Mouse (Mus musculus) cerebellum, adult (tissue): ENCODE data around the gene Sergef.

Source experiments
- ATAC-seq: cut with Nextera tagmentation; 2 replicates; pipeline ENCODE4 v1.9.2; 2017; ENCODE audit warnings: mild to moderate bottlenecking, moderate library complexity, mixed read lengths; ENCODE audit not compliant: insufficient number of reproducible peaks, low FRiP score, low TSS enrichment

Gene Sergef

DNA sequence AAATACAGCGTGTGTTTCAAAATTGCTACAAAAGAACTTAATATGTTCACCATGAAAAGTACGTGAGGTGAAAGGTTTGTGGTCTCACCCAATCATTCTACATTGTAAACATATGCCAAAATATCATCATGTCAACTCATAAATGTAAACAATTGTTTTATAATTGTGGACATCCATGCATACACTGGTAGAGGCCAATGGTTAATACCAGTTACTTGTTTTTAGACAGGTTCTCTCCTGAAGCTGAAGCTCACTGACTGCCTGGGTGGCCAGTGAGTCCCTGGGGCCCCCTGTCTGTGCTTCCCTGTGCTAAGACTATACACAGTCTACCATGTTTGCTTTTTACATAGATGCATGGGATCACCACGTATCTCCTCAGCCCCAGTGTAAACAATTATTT is 91.5 kb downstream of the Sergef start:
- no peak for ATAC-seq

DNA sequence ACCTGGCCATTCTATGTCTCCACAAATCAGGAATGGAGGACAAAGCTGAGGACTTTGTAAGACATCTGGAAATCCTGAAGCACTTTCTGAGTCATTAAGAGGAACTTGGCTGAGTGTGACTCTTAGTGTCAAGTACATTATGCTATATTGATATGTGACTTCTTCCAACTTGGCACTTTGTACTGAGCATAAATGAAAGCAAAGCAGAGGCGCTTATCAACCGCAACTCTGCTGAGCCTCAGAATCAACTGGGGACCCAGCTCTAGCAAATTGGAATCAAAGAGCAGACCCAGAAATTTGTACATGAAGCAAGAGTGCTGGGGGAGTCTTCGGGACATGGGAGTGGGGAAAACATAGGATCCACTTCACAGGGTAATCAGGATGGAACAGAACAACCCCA is 92.0 kb downstream of the Sergef start:
- no peak for ATAC-seq

DNA sequence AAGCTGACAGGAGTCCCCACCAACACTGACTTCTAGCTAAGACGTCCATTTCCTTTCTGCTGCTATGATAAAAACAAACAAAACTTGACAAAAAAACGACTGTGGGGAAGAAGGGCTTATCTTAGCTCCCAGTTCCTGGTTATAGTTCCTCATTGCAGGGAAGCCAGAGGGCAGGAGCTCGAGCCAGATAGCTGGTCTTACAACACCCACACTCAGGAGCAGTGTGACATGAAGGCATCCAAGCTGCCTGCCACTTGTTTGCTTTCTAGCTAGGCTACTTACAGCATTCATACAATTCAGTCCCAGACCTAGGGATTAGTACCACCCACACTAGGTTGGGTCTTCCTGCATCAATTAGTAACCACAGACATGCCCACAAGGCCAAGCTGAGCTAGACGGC is 93.1 kb downstream of the Sergef start:
- ATAC-seq, result no peak

DNA sequence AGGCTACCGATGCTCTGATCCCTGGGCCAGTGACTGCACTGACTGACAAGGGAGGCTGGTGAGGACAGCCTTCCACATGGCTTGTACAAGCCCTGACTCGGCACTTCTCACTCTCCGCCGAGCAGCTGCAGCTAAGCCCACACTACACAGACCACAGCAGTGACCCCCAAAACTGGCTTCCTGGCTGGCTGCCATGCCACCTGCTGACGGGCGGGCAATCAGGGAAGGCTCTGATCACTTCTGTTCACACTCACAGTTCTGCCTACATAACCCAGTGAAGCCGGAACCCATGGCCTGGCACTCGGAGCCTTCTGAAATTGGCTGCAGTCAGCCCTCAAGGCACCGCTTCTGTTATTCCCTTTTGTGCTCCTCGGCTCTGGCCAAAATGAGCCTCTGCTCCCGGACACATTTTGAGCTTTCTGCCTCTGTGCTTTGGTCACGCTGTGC is 95.4 kb downstream of the Sergef start:
- peak; percentile 93 for ATAC-seq

DNA sequence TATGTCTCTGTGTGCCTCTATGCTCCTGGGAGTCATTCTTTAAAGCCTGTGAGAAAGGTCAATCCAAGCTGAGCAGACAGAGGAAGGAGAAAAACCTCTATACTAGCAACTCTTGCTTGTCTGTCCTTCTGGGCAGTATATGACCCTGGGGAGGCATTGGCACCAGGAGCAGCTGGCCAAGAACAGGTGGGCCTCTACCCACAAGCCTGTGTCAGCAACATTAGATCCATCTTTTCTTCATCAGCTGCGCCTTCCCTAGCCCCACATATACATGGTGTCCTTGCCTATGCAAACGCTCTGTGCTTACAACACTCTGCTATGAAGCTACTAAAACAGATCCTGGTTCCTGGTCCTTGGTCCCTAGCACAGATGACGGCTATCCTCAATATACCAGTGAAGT is 97.5 kb downstream of the Sergef start:
- no peak for ATAC-seq

DNA sequence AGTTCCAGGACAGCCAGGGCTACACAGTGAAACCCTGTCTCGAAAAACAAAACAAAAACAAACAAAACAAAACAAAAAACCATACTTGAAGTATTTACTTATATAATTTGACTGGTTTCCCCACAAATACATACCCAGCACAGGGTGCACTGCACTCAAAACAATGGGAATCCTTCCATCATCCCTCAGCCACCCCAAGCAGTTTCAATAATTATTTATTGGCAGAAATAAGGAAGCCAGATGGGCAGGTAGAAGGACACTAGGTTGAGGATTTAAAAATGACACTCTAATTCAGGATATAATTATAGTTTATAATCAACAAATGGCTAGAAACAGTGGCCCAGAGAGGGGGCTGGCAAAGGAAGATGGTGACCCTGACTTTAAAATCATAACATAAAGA is 99.0 kb downstream of the Sergef start:
- ATAC-seq, result no peak

DNA sequence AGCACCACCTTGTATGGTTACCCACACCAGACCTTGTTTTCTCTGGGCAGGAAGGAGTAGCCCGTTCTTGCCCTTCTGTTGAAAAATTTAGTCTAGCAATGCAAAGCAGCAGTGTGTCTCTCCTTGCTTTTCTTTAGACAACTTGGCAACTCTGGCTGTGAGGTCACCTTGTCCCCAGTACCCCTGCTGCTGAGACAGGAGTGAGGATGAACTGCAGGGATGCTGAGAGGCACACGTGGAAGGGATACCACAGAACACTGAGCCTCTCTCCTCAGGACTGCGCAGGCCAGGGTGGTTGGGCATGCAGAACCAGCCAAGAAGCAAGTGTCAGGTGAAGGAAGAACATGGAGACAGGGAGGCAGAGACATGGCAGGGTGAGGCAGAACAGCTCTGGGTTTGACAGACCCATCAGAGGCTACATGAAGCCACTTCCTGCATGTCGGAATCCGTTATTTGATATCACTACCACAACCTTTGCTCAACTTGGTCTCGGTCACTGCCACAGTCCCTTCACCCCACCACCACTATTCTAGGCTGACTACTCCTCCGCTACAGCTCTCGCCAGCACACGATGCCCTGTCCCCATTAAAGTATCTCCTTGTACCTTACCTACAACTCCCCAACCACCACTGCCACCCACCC is 103.0 kb downstream of the Sergef start:
- ATAC-seq, result no peak

DNA sequence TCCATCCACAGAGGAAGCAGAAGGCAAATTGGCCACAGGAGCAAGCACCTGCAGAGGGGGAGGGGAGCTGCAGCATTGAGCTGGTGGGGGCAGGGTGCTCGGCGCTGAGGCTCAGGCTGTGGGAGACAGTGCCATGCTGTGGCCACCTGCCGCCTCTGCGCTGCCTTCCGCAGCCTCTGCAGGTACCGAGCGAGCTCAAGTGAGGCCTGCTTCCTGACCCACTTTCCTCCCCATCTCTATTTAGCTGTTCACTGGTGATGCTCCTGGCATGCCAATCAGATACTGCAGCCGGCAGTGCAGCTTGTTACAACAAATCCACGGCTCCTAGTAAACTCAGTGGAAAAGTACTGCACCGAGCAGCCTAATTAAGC is 104.2 kb downstream of the Sergef start:
- peak; percentile 93 for ATAC-seq

DNA sequence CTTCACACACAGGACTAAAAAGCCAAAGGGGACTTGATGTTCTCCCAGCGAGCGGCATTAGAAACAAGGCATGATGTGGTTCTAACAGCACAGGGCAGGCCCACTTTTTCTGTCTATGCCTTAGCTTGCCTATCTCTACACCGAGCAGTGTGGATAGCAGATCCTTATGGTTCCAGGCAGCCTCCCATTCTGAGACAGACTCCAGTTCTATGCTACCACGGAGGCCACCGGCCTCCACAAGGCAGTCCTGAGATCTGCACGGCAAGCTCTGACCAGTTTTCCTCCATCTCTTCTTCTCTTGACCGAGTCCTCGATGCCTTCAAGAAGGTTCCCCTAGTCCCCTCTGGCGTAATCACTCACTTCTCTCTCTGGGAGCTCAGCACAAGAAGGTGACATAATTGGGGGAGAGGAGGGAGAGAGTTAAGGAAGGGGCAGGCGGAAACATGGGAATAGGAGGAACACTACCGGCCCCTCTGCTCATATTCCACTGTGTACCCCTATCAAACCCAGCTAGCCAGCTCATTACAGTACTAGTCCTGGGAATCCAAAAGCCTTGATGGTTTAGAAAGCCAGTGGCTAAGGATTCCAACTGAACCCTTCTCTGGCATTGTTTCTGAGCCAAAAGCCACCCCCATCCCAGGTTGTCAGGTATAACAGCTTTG is 104.7 kb downstream of the Sergef start:
- ATAC-seq, result peak; percentile 18; the same call in 1 of the 2 replicates

DNA sequence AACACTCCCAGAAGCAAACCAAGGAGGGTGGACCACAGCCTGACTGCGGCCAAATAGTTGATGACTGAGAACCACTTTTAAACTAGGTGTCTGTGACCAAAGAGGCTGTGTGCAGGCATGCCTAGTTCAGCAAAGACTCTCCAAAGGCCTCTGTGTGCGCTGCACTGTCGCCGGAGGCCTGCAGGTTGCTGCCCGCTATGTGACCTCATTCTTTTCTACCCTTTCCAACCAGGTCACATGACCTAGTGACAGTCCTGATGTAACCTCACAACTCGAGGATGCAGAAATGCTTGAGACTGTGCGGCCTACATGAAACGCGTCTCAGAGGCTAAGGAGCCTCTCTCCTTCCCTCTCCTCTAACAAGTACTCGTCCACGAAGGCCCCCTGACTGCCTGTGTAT is 106.1 kb downstream of the Sergef start:
- no peak for ATAC-seq

DNA sequence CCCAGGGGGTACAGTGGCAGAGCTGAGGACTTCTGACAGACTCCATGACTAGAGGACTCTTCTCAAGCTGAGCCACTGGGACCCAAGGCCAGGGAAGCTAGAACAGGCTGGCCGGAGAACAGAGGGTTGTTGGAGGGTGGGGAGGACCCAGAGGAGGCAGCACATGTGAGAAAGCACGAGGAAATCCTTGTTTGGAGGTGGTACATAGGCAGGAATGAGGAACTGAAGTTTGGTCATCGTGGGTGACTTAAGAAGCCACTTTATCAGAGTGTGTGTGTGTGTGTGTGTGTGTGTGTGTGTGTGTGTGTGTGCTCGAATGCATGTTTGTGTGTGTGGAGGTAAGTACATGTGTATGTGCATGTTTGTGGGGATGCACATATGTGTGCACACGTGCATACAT is 108.3 kb downstream of the Sergef start:
- ATAC-seq, result no peak

DNA sequence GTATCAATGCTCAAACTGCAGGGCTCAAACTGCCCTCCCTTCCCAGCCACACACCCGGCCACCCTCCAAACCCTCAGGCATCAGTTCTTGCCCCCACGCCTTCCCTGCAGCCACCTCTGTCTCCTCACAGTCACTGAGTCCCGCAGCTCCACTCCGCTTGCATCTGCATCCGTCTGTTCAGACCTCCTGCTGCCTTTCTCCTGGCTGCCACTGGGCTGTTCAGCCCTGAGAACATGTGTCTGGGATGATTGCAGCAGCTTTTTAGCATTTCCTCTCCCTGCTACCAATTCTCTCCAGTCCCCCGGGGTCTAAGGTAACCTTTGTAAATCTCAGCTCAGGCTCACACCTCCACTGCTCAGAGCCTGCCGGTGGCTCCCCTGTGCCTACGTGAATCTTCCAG is 109.7 kb downstream of the Sergef start:
- ATAC-seq, result no peak

DNA sequence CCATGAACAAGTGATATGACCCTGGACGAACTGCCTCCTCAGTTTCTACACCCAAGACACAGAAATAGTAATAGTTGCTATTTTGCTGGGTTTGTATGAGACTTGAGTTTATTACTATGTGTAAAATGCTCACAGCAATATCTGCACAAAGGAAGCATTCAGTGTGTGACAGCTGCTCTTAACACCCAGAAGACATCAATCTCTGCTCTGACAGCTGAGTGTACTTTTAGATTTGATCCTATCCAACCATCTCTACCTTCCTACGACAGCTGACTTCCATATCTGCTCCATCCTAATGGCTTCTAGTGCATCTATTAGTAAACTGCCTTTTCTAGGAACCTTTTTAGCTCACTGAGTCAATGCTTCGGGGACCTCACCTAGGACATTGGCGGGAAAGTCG is 110.3 kb downstream of the Sergef start:
- ATAC-seq, result no peak

DNA sequence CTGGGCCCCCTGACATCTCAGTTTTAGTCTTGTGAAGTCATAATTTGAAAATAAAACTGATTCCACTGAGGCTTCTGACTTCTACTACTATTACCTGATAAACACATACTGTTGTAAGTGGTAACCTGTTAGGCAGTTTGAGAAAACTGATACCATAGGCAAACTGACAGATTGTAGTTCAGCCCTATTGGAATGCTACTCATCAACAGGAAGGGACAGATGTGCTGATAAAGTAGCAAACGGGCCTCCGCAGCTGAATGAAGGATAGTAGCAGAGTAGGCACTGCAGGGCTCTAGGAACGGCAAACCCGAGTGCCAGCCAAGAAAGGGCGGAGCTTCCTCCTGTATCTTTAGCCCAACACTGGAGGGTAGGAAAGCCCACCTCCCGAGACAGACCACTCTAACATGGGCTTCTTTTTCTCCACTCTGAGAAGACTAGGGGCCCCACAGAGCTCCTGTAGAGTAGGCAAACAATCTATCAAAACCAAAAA is 112.9 kb downstream of the Sergef start:
- ATAC-seq, result no peak

DNA sequence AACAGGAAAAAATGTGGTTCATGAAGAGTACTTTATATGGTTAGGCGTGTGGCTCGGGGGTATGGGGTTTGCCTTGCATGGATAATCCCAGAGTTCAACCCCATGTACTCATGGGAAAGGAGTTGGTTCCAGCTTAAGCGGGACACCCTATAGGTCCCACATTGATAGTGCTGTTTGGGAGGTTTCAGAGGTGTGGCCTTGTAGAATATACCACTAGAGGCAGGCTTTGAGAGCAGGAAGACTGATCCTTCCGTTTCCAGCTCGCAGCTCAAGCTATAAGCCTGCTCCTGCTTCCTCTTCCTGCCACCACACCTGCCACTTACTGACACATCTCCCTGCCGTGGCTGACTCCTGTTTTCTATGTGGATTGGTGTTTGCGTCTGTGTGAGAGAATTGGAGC is 116.4 kb downstream of the Sergef start:
- no peak for ATAC-seq

DNA sequence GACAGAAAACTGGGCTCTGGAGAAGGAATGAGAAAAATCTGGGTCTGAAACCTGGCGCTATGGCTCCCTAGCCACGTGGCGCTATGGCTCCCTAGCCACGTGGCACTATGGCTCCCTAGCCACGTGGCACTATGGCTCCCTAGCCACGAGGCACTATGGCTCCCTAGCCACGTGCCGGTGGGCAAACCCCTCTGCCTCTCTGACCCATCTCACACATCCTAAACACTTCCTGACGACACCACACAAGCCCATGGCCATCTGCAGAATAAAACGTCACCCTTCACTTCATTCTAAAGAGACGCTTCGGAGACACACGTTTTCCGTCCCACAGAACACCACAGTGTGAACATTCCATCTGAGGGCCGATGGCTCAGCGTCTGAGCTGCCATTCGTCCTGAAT is 117.8 kb downstream of the Sergef start:
- ATAC-seq, result no peak

DNA sequence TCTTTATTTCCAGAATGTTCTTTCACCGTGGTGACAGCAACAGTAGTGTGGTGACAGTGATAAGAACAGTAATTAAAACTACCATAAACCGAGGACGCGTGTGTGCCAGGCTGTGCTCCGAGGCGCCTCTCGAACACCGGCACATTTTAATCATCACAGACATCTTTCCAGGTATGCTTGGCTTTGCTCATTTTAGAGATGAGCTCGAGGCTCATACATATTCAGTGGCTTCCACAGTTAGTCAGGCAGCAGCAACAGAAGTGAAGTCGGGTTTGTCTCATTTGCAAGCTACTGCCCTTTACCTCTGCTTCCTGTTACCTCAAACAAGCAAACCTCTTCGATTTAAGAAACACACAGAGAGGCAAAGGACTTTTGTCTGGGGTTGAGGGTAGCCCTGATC is 120.5 kb downstream of the Sergef start:
- no peak for ATAC-seq

DNA sequence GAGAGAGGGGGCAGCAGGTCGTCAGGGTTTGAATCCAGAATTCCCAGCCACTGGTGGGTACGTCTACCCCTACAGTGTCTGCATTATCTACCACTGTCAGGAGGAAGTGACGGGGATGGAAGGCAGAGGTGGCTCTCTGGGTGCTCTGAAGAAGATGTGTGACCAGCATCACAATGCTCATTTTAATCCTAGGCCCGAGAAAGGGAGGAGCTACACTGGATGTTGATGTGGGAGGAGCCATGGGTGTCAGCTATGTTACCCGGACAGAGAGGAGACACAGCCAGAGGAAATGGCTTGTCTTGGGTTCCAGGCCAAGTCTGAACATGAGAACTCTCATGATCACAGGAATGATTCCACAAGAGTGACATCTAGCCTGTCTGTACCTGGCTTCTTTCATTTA is 122.4 kb downstream of the Sergef start:
- no peak for ATAC-seq

DNA sequence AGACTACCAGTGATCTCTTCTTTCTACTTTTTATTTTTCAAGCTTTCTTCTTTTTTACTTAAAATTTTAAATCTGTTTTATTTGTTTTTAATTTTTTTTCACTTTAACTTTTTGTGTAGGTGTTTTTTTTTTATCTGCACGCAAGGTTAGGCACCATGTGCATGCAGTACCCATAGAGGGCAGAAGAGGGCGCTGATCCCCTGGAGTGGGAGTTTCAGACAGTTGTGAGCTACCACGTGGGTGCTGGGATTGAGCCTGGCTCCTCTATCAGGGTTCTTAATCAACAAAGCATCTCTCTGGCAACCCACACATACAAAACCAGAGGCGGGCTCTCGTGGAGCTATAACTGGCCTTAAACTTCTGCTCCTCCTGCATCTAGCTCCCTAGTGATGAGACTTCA is 123.6 kb downstream of the Sergef start:
- no peak for ATAC-seq

DNA sequence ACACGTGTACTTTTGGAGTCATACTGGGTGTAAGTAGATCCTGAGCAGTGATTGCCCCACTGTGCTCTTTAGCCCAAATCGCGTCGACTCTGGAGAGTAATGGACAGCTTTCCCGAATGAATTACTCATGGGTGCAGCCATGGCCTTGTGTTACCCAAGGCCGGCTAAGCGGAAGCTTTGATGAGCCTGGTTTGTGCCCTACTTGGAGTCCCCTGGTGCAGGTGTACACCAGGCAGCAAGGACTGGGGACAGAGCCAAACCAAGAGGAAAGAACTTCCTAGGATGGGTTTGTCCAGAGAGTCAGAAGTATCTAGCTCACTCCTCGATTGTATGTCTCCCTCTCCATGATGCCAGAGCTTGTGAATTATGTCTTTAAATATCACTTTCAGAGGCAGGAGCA is 124.6 kb downstream of the Sergef start:
- no peak for ATAC-seq

DNA sequence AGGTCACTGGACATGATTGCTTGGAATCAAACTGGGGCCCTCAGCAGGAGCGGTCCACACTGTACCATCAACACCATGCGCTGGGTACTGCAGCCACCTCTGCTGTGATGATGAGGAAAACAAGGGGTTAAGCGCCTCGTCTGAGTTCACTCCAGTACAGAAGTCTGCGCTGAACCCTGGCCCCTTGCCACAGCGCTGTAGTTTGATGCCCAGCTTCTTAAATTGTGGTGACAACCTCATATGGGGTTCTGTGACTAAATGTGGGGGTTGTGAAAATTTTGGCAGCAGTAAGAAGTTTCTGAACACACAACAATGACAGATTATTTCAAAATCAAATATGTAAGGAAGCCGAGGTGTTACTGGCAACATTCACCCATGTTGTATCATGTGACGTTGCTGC is 126.0 kb downstream of the Sergef start:
- ATAC-seq, result no peak

DNA sequence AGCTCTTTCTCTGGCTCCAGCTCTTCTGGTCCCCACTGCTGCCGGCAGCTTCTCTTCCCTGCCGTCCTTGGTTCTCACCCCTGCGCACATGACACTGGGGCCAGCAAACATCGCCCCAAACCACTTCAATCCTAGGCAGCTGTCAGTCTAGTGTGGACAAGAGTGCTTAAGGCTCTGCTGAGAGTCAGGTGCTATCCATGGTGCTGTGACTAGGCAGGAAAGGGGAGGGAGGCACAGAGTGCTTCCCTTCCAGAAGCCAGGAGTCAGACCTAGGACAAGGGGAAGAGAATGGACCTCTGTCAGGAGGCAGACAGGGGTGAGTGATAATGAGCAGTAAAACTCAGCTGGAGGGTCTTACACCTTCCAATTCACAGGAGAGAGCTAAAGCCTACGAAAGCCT is 126.8 kb downstream of the Sergef start:
- no peak for ATAC-seq
